Mouse (Mus musculus): ENCODE results near the gene Fndc9. TPM values are rescaled to one million over a fixed set of nuclear protein-coding genes. Genes with fewer than 3 reads are reported as not detected.

Fndc9 gene
- 1 to 10 TPM in 1 of 2 experiments, under 1 TPM in 1; 0.63 to 1.3 TPM for total RNA-seq (2021)
- long read RNA-seq, partial matches to known transcripts = 0 of 18 reads
- long read RNA-seq, other reads (novel, unspliced or antisense) = 17 of 18 reads

- DNase-seq (ENCODE audit: low spot score in 2 of 2) = peak; percentile 72 to 79
Observed at GRCm38 (mm10) chr11:46235334-46235733, at the start of gene Fndc9. TSS of gene Fndc9 (plus strand) at chr11:46235531.

DNA sequence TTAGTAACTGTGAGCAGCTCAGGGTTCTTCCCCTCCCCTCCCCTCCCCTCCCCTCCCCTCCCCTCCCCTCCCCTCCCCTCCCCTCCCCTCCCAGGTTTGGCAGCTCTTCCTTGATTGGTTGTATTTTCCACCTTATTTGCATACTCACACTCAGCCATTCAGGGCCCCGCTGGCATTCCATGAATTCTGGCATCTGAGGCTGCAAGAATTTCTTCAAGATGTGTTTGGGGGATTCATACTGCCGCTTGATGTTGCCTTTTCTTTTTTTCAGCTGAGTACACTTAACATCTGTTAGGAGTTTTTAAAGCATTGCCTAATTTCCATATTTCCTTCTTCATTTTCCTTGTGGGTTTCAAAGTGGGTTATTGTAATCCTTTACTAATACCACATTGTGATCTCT, 47.0 kb upstream of the Fndc9 start:
- no peak for DNase-seq (ENCODE audit: low spot score in 2 of 2)

DNA sequence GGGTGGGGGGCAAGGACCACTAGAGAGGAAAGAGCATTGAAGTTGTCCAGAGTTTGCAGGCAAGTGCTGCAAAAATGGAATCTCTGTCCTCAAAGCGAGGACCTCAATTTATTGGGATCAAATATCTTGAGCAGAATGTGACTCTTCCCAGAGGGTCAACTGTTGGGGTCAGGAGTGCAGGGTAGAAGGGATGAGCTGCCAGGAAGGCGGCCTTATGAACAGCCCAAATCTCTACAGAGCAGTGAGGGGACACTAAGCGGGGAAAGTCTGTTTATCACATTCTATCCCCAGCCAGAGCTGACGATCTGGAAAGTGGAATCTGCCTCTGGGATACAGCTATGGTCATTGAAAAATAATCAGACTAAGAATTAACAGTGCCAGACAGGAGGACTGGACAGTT, 41.2 kb upstream of the Fndc9 start:
- DNase-seq (ENCODE audit: low spot score in 2 of 2) = no peak

DNA sequence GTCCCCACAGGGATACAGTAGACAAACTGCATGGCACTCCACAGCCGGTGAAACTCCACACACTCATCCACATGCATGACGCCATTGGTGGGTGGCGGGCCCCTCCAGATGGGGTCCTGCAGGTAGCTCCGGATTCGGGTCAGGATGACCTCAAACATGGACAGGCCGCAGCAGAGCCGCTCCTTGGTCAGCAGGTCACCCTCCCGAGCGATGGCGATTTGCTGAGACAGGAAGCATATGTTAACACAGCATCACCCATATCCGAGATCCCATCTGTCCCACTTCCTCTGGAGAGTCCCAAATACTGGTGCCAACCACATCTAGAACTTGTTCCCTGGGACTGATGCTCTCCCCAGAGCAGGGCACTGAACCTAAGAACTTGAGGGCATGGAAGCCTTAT, 34.7 kb upstream of the Fndc9 start:
- no peak for DNase-seq (ENCODE audit: low spot score in 2 of 2)

DNA sequence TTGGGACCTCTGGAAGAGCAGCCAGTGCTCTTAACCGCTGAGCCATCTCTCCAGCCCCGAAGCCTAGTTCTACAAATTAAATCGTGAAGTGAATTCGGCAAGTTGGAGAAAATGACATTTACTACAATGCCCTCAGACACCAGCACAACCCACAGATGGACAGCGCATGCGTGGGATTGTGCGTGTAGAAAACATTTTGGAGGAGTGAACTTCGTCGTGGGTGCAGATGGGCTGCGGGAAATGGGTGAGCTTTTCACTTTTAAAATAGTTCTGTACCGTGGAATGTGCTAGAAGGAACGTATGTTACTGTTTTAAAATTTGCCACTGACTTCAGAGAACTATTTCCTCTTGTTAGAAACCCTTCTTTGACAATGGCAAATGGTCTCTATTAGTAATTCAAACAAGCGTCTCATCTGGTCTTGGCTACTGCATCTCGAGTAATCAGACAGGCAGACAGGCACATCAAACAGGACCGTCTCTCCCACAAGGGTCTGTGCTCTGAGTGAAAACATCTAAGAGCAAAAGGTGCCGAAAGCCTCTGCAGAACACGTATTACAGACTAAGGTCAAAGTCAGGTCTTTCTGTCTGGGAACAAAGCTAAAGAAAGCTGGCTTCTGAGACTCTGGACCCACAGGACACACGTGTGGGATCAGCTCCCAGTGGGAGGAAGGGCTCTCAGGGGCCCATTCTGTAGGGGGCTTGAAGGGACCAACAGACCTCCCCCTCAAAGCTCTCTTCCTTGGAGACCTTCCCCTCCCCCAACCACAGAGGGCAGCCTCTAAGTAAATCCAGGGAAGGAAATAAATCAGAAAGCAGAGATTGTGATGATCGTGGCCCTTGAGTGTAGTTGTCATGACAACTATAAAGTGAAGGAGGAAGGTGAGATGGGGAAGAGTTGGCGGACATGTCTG, 33.4 kb upstream of the Fndc9 start:
- DNase-seq (ENCODE audit: low spot score in 2 of 2) = peak; percentile 78 to 85

GRCm38 (mm10) chr11:46202547-46202887, 32.8 kb upstream of the Fndc9 start:
- DNase-seq (ENCODE audit: low spot score in 2 of 2) = no peak

- no peak for DNase-seq (ENCODE audit: low spot score in 2 of 2)
Observed at GRCm38 (mm10) chr11:46204841-46205240, 30.5 kb upstream of the Fndc9 start.

DNA sequence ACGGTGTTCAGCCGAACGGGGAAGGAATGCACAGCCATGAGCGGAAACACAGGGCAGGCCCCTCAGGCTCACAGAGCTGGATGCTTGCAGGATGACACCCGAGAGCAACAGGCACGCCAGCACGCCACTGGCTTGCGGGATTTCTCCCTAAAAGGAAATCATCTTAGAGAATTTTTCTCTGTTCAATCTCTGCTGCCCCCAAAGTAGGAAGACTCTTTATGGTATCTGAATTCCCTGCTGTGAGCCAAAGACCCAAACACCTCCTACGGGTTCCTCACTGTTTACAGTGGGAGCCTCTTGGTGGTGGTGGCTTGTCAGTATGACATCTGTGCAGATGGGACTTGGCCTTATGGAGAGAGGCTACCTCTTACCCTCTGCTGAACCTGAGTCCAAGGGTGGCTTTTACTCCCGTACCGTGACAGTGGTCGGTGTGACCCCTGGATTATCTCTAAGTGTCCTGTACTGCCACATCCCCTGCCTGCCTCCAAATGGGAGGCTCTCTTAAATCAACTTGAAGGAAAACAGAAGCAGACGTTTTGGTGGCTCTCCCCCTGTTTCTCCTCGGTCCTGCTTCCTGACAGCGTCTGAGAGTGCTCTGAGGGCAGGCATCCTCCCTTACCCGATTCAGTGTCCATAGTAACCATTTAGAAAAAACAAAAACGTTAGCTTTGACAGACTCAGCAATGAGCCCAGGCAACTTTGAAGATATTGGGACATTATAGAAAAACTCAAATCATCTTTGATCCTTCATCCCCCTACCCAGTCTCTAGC, 29.5 kb upstream of the Fndc9 start:
- no peak for DNase-seq (ENCODE audit: low spot score in 2 of 2)

DNA sequence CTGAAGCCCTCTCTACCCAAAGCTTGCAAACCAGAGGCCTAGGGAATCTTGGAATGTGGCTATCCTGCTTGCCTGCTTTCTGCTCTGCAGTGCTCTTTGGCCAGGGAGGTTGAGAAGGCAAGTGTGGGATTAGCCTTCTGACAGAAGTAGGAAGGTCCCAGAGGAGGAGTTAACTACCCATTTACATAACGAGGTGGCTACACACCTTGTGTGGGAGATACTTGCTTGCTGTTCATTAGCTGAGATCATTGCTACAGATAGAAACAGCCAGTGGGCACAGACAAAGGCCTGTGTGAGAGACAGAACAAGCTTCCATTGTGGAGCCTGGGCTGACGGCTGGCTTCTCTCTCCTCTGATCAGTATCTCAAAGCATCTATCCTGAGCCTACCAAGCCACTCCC, 25.4 kb upstream of the Fndc9 start:
- DNase-seq (ENCODE audit: low spot score in 2 of 2) = no peak

DNA sequence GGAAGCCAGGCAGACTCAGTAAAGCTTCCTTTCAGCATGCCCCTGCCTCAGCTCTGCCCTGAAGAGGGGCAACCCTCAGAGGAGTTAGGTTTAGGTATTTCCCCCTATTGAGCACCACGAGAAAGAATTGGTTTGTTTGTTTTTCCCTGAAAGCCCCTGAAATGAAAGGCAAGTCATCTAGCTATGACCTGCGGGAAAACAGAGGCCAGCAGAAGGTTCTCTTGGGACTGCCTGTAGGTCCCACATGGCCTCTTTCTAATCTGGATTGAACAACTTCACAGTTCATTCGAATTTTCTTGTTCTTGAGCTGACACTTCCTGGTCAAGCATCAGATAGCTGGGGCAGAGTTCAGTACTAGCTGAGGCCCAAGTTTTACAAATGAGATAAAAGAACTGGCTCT, 23.5 kb upstream of the Fndc9 start:
- no peak for DNase-seq (ENCODE audit: low spot score in 2 of 2)

- DNase-seq (ENCODE audit: low spot score in 2 of 2) = no peak
Observed at GRCm38 (mm10) chr11:46213844-46214243, 21.5 kb upstream of the Fndc9 start.

DNA sequence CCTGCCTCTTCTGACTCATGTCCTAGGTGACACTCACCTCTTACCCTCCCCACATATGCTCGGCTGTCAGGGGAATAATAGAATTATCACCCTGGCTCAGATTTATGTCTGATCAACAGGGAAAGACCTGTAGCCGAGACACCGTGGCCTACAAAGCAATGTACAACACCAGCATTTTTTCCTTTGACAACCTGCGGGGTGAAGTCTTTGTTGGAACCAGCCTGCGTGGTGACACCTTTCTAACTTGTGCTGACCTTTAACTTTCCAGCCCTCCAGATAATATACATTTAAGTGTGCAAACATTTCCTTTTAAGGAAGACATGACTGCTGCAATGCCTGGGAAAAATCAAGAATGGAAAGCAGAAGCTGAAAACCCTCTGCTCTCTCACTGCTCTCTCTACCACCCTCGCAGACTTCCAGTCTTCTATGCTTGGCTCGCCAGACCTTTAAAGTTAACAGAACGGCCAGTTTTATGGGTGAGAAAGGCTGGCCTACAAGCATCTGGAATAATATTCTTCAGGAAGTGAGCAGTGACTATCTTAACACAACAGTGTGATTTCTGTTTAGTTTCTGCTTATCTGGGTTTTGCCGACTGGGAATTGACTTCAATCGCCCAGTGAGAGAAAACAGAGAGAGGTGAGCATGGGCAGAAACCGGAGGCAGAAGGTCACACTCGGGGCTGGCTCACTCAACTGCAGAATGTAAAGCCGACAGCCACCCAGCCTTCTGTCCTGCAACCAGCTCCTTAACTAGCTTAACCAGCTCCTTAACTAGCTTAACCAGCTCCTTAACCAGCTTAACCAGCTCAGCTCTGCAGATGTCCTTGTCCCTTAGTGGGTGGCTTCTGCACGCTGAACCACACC, 20.7 kb upstream of the Fndc9 start:
- DNase-seq (ENCODE audit: low spot score in 2 of 2) = no peak

DNA sequence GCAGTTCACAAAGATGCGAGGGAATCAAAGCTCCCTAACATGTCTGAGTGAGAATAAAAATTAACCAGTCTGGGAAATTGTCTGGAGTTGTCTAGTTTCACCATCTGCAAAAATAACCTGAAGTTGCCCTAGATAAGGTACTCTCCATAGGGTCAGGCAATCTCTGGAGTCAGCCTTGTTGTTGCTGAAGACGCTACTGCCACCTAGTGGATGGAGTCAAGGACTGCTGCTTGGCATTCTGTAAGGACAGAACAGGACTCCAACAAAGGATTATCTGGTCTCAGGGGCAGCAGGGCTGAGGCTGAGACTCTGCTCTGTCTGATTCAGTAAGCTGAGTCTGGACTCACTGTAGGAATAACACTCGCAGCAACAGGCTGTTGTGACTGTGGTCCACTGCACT, 20.0 kb upstream of the Fndc9 start:
- peak in 1 of 2 experiments; percentile 83 for DNase-seq (ENCODE audit: low spot score in 2 of 2)

- DNase-seq (ENCODE audit: low spot score in 2 of 2) = peak in 1 of 2 experiments; percentile 69
Observed at GRCm38 (mm10) chr11:46216669-46217068, 18.7 kb upstream of the Fndc9 start.

GRCm38 (mm10) chr11:46217686-46218085, 17.6 kb upstream of the Fndc9 start:
- DNase-seq (ENCODE audit: low spot score in 2 of 2) = no peak

DNA sequence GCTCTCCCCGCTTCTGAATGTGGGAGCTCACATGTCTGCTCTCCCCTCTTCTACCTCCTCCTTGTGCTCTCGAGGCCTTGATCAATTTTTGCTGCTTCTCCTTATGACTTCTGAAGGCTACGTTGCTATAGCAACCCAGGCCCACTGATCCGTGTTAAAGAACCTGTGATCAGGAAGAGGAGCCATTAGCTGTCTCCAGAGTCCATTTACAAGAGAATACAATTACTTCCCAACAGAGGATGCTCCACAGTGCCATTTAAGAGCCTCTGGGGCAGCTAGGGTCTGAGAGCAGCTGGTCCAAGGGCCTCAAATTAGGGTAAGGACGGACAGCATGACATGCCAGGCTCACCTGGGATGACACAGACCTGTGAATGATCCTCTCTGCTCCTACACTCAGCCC, 16.7 kb upstream of the Fndc9 start:
- DNase-seq (ENCODE audit: low spot score in 2 of 2) = no peak

- DNase-seq (ENCODE audit: low spot score in 2 of 2) = no peak
Observed at GRCm38 (mm10) chr11:46219380-46219779, 16.0 kb upstream of the Fndc9 start.

DNA sequence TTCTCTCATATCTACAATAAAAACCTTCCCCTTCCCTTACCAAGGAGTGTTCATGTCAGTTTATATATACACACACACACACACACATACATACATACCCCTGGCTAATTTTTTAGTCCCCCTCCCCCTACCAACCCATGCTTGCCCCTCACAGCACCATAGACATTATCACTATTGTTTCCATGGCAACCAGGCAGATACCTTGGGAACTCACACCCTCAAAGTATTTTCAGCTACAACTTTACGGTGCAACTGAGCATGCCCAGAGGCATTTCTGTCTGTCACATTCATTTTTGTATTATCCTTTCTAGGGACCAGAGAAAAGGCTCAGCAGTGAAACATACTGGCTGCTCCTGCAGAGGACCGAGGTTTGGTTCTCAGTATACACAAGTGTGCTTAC, 15.1 kb upstream of the Fndc9 start:
- no peak for DNase-seq (ENCODE audit: low spot score in 2 of 2)

GRCm38 (mm10) chr11:46223575-46223974, 11.8 kb upstream of the Fndc9 start:
- no peak for DNase-seq (ENCODE audit: low spot score in 2 of 2)

DNA sequence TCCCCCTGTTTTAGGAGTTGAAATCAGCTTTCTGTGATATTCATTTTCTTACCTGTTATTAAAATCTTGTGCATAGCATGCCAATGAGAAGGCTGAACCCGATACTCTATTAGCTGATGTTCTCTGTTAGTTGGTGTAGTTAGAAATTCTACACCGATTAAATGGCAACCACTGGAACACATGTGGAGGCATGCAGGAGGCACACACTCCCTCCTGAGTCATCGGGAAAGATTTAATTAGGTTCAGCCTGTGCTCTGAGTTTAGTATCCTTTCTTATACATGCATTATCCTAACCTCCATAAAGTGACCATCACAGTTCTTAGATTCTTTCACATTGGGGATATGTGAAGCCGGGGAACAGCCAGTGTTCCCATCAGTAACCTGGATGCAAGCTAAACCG, 10.0 kb upstream of the Fndc9 start:
- DNase-seq (ENCODE audit: low spot score in 2 of 2) = no peak

- DNase-seq (ENCODE audit: low spot score in 2 of 2) = no peak
Observed at GRCm38 (mm10) chr11:46230184-46230583, 5.1 kb upstream of the Fndc9 start.

Measured in layer of hippocampus, adult 18-20 months (tissue).